Mouse (Mus musculus) neural tube, embryonic 11.5 days (tissue): ENCODE data around the gene Cntnap1. TPM values are rescaled to one million over a fixed set of nuclear protein-coding genes. Genes with fewer than 3 reads are reported as not detected.

Experiments
- ATAC-seq: fragments of 200-750 bp; cut with Nextera tagmentation; 2 replicates; pipeline ENCODE4 v1.8.0; 2017; ENCODE audit warnings: moderate number of reproducible peaks, mild to moderate bottlenecking, moderate TSS enrichment, moderate library complexity; ENCODE audit not compliant: insufficient read depth, low FRiP score, low TSS enrichment
- DNase-seq: peaks from one replicate; pipeline ENCODE4 v3.0.0-alpha.2; 2015; ENCODE audit warnings: low spot score
- H3K27ac ChIP-seq: fragments of 300-500 bp; sonication (generic); 2 replicates; pipeline ENCODE4 v1.5.1; 2014; ENCODE audit warnings: low read depth, mild to moderate bottlenecking, low read length
- H3K27me3 ChIP-seq: fragments of 300-500 bp; sonication (generic); 2 replicates; pipeline ENCODE4 v1.6.1; 2014; ENCODE audit warnings: mild to moderate bottlenecking, low read length, mixed read lengths; ENCODE audit not compliant: control insufficient read depth, insufficient read depth
- H3K36me3 ChIP-seq: fragments of 300-500 bp; sonication (generic); 2 replicates; pipeline ENCODE4 v1.6.1; 2014; ENCODE audit warnings: mild to moderate bottlenecking, low read length, moderate library complexity, mixed read lengths; ENCODE audit not compliant: control insufficient read depth, insufficient read depth
- H3K4me1 ChIP-seq: fragments of 300-500 bp; sonication (generic); 2 replicates; pipeline ENCODE4 v1.6.1; 2014; ENCODE audit warnings: low read length, mixed read lengths; ENCODE audit not compliant: control insufficient read depth, insufficient read depth
- H3K4me2 ChIP-seq: fragments of 300-500 bp; sonication (generic); 2 replicates; pipeline ENCODE4 v1.6.1; 2014; ENCODE audit warnings: low read depth, mild to moderate bottlenecking, moderate library complexity
- H3K4me3 ChIP-seq: fragments of 300-500 bp; sonication (generic); 2 replicates; pipeline ENCODE4 v1.5.1; 2014; ENCODE audit warnings: low read depth, low read length
- H3K9ac ChIP-seq: fragments of 300-500 bp; sonication (generic); 2 replicates; pipeline ENCODE4 v1.6.1; 2014; ENCODE audit warnings: mild to moderate bottlenecking, low read length
- H3K9me3 ChIP-seq: fragments of 300-500 bp; sonication (generic); 2 replicates; pipeline ENCODE4 v1.6.1; 2016; ENCODE audit warnings: low read length; ENCODE audit not compliant: control insufficient read depth
- WGBS: fragments of 180-500 bp; shearing (Covaris S2); extraction: QIAGEN DNeasy Blood & Tissue Kit; methylation state at CpG from one replicate; pipeline ENCODE4 v1.1.7; 2014; 5-methylcytosine and 5-hydroxymethylcytosine counted together
- polyA plus RNA-seq: library from polyadenylated mRNA; unstranded; fragments of >200 nt; fragmentation: Nextera tagmentation; extraction: Ambion mirVana; gene quantifications from 2 replicates; pipeline ENCODE4 v1.2.1, GENCODE M21; 2014

Gene Cntnap1
- polyA plus RNA-seq, 1 experiment from 2014 or later: 0.94 TPM

DNA sequence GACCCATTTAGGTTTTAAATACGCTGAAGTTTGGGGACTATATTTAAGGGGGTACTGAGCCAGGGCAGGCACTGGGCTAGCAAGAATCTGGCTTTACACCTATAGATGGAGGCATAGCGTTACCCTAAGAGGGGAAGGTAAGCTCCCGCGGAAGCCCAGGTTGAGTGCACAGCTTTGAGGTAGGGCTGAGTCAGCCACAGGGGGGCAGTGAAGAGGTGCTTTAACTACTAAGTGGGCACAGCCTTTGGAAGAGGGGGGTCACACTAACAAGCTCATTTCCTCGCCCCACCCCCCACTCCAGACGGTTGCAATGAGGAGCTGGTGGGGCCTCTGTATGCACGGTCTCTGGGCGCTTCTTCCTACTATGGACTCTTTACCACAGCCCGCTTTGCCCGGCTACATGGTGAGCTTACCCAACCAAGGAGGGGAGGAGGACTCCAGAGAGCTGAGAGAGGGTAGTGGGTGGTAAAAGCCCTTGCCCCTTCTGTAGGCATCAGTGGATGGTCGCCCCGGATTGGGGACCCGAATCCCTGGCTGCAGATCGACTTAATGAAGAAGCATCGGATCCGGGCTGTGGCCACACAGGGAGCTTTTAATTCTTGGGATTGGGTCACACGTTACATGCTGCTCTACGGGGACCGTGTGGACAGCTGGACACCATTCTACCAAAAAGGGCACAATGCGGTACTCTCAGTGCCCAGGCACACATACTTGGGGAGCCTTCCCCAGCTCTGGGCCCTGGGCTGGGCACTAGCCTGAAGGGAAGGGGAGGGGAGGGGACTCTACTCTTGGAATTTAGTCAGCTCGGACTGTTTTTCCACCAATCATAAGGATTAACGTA is 6.8 kb downstream of the Cntnap1 start:
- 24% methylated on average over 22 of the region's 22 CpGs for WGBS
- H3K4me3 ChIP-seq: no peak overlapping the region
- H3K36me3 ChIP-seq: no peaks in the 10 kb centered on the region
- no peak overlapping the region for H3K27ac ChIP-seq
- peaks cover 52% of the 10 kb centered on the region for H3K27me3 ChIP-seq
- no peak overlapping the region for H3K9ac ChIP-seq
- peaks cover 10% of the 10 kb centered on the region; the same call in 1 of the 2 replicates for H3K4me1 ChIP-seq
- no peak for ATAC-seq
- H3K4me2 ChIP-seq: no peak overlapping the region; the same call in 1 of the 2 replicates
- H3K9me3 ChIP-seq: no peaks in the 10 kb centered on the region
- peak; percentile 42 for DNase-seq

DNA sequence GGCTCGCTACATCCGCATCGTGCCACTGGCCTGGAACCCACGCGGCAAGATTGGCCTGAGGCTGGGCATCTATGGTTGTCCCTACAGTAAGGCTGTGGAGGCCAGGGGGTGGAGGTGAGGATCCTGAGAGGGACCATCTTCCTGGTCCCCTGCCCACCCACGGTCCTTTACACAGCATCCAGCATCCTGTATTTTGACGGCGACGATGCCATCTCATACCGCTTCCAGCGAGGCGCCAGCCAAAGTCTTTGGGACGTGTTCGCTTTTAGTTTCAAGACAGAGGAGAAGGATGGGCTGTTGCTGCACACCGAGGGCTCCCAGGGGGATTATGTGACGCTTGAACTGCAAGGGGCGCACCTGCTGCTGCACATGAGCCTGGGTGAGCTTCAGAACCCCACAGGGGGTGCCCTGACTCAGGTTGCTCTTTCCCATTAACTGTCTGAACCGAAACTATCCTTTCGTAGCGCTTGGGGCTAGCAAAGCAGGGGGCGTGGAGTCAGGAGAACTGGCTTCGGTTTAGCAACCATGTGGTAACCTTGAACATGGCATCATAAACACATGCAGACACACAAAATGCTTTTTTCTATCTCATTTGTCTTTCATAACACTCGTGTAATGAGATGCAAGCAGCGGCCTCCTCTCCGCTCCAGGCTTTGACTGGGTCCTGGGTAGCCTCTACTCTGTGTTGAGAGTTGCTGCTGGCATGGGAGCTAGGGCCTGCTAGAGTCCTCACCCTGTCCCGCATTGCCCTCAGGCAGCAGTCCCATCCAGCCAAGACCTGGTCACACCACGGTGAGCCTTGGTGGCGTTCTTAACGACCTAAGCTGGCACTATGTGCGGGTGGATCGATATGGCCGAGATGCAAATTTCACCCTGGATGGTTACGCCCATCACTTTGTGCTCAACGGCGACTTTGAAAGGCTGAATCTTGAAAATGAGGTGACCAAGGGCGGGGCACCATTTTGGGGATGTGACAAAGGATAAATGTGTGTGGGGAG is 8.0 kb downstream of the Cntnap1 start:
- no peaks in the 10 kb centered on the region for H3K9me3 ChIP-seq
- H3K36me3 ChIP-seq: no peaks in the 10 kb centered on the region
- 51% methylated on average over 36 of the region's 36 CpGs for WGBS
- peaks cover 46% of the 10 kb centered on the region for H3K27me3 ChIP-seq
- no peak overlapping the region for H3K4me3 ChIP-seq
- H3K4me1 ChIP-seq: peaks cover 6% of the 10 kb centered on the region; the same call in 1 of the 2 replicates
- H3K27ac ChIP-seq: no peak overlapping the region
- H3K4me2 ChIP-seq: peak overlapping the region; percentile 10; the same call in 1 of the 2 replicates
- no peak for ATAC-seq
- H3K9ac ChIP-seq: no peak overlapping the region
- DNase-seq: no peak

DNA sequence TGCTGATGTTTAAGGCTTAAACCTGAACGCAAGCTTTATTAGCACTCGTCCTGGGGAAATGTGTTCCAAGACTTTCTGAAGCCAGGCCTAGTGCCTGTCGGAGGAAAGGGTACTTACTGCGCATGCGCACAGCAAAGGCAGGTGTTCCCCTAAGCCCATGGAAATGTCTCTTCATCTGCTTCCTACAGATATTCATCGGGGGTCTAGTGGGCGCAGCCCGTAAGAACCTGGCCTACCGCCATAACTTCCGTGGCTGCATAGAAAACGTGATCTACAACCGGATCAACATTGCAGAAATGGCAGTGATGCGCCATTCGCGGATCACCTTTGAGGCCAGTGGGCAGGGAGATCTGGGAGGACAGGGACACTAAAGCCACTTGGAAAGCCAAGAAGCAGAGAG is 9.0 kb downstream of the Cntnap1 start:
- Histone ChIP-seq H3K9ac (no peak overlapping the region), H3K9me3 (no peaks in the 10 kb centered on the region), H3K36me3 (no peaks in the 10 kb centered on the region), H3K27ac (no peak overlapping the region), H3K4me3 (no peak overlapping the region), H3K27me3 (peaks cover 41% of the 10 kb centered on the region), H3K4me2 (no peak overlapping the region), H3K4me1 (peaks cover 2% of the 10 kb centered on the region; the same call in 1 of the 2 replicates)
- DNase-seq (no peak), ATAC-seq (no peak)
- WGBS: 85% methylated on average over 15 of the region's 15 CpGs

DNA sequence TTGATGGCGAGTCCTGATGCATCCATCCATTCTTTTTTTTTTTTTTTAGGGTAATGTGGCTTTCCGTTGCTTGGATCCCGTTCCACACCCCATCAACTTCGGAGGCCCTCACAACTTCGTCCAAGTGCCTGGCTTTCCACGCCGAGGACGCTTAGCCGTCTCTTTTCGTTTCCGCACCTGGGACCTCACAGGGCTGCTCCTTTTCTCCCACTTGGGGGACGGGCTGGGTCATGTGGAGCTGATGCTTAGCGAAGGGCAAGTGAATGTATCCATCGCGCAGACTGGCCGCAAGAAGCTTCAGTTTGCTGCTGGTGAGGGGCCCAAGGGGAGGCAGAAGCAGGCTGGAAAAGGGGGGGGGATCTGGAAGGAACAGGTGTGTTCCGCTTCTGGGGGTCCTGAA is 9.9 kb downstream of the Cntnap1 start:
- Histone ChIP-seq H3K27ac (no peak overlapping the region), H3K4me2 (no peak overlapping the region), H3K9ac (no peak overlapping the region), H3K9me3 (no peaks in the 10 kb centered on the region), H3K4me1 (no peaks in the 10 kb centered on the region), H3K4me3 (no peak overlapping the region), H3K27me3 (peaks cover 31% of the 10 kb centered on the region), H3K36me3 (no peaks in the 10 kb centered on the region)
- ATAC-seq (no peak), DNase-seq (no peak)
- WGBS: 75% methylated on average over 17 of the region's 17 CpGs

DNA sequence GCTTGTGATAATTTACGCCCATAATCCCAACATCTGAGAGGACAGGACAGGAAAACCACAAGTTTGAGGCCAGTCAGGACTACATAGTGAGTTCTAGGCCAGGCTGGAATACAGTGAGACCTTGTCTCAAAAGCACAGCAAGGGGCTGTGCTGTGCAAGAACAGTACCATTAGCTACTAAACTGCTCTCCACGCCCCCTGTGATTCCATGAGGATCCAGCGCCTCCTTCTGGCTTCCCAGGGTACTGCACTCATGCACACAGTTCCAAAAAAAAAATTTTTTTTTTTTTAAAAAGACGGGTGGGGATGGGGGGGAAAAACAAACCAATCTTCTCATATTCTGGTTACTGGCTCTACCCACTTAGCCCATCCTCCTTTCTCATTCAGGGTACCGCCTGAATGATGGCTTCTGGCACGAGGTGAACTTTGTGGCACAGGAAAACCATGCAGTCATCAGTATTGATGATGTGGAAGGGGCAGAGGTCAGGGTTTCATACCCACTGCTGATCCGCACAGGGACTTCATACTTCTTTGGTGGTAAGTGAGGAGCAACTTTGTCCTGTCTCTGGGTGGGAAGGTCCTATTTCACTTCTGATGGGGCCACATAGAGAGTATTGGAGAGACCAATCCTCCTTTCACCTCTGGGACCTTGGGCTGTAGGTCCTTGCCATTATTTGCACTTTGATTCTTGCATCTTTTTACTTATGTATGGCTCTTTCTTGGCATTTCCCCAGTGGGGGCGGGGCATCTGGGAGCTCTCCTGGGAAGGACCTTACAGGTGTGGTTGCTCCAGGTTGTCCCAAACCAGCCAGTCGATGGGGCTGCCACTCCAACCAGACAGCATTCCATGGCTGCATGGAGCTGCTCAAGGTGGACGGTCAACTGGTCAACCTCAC is 10.8 kb downstream of the Cntnap1 start:
- H3K36me3 ChIP-seq: no peaks in the 10 kb centered on the region
- peaks cover 27% of the 10 kb centered on the region for H3K27me3 ChIP-seq
- no peak overlapping the region for H3K4me2 ChIP-seq
- DNase-seq: peak; percentile 75
- no peak overlapping the region for H3K27ac ChIP-seq
- no peak overlapping the region for H3K4me3 ChIP-seq
- no peak for ATAC-seq
- no peaks in the 10 kb centered on the region for H3K9me3 ChIP-seq
- 45% methylated on average over 10 of the region's 10 CpGs for WGBS
- no peaks in the 10 kb centered on the region for H3K4me1 ChIP-seq
- H3K9ac ChIP-seq: no peak overlapping the region

DNA sequence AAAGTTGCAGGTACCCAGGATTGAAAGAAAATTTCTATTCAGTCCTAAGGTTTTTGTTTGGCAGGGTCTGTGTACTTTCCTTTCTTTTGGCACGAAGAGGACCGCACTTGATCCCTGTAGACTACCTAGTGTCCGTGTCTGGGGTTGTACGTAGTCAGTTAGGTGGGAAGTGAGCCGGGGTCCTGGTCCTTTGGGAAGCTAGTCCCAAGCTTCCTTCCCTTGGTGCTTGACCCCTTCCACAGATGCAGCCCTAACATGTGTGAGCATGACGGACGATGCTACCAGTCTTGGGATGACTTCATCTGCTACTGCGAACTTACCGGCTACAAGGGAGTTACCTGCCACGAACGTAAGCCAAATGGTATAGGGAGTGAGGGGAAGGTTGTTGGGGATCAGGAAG is 11.6 kb downstream of the Cntnap1 start:
- no peak for ATAC-seq
- 96% methylated on average over 11 of the region's 11 CpGs for WGBS
- DNase-seq: no peak

DNA sequence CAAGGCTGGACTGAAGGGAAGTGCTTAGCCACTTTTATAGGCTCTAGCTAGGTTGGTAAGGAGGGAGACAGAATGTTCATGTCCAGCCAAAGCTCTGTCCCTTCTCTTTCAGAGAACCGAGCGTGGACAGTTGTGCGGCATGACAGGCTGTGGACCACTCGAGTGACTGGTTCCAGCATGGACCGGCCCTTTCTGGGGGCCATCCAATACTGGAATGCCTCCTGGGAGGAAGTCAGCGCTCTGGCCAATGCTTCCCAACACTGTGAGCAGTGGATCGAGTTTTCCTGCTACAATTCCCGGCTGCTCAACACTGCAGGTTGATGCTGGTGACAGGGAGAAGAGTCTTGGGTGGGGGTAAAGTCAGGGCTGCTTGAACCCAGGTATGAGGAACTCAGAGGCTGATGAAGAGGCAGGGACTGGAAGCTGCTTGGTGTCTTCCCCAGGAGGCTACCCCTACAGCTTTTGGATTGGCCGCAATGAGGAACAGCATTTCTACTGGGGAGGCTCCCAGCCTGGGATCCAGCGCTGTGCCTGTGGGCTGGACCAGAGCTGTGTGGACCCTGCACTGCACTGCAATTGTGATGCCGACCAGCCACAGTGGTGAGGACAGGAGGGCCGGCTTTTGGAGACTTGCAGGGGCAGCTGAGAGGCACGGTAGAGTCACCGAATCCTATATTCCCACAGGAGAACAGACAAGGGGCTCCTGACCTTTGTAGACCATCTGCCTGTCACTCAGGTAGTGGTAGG is 12.6 kb downstream of the Cntnap1 start:
- Histone ChIP-seq H3K9me3 (no peaks in the 10 kb centered on the region), H3K27ac (no peak overlapping the region), H3K27me3 (peaks cover 9% of the 10 kb centered on the region), H3K4me1 (no peaks in the 10 kb centered on the region), H3K4me2 (no peak overlapping the region), H3K9ac (no peak overlapping the region), H3K36me3 (no peaks in the 10 kb centered on the region), H3K4me3 (no peak overlapping the region)
- ATAC-seq: no peak
- 78% methylated on average over 14 of the region's 14 CpGs for WGBS
- no peak for DNase-seq

More for the DNA sequence above, 11.6 kb downstream of the Cntnap1 start:
- Histone ChIP-seq H3K9me3 (no peaks in the 10 kb centered on the region), H3K36me3 (no peaks in the 10 kb centered on the region), H3K4me1 (no peaks in the 10 kb centered on the region), H3K27me3 (peaks cover 18% of the 10 kb centered on the region), H3K4me2 (no peak overlapping the region), H3K4me3 (no peak overlapping the region), H3K27ac (no peak overlapping the region), H3K9ac (no peak overlapping the region)
